Mouse (Mus musculus) lung, adult 2 months (tissue): ENCODE data around the gene Sipa1.
"Not testable (repeated sequence)": the region's sequence is repeated elsewhere in the genome, so short reads cannot be mapped to it uniquely, and the experiment has no call there.

Source experiments
- CTCF ChIP-seq: fragments of 200-500 bp; IDR thresholded peaks from 2 replicates; pipeline ENCODE4 v1.5.1; 2011; ENCODE audit warnings: mild to moderate bottlenecking, low read length, control low read depth; ENCODE audit not compliant: insufficient read depth
- POLR2A ChIP-seq: fragments of 200-500 bp; IDR thresholded peaks from 2 replicates; pipeline ENCODE4 v1.6.1; 2011; ENCODE audit warnings: low read depth, mild to moderate bottlenecking, control low read depth, low read length, borderline replicate concordance; ENCODE audit errors: extremely low read depth

- TF ChIP-seq CTCF, POLR2A: not testable (repeated sequence)
Measured at GRCm38 (mm10) chr19:5686954-5687353, 23.4 kb upstream of the Sipa1 start.
